Mouse (Mus musculus) E14TG2a.4 (cell line): ENCODE data around the gene Osbp2.

Experiments used
- CTCF ChIP-seq: conservative IDR thresholded peaks from 2 replicates; pipeline ENCODE4 v1.5.1; 2014; ENCODE audit warnings: low read length
- NANOG ChIP-seq: IDR thresholded peaks from 2 replicates; pipeline ENCODE4 v1.6.1; 2014; ENCODE audit warnings: borderline replicate concordance, low read length, mixed read lengths
- POU5F1 ChIP-seq: IDR thresholded peaks from 2 replicates; pipeline ENCODE4 v1.6.1; 2014; ENCODE audit warnings: low read length, borderline replicate concordance

- TF ChIP-seq CTCF (no peak), NANOG (no peak), POU5F1 (no peak)
Measured at GRCm38 (mm10) chr11:3667506-3667905, 196.2 kb downstream of the Osbp2 start.
